Mouse (Mus musculus): Measurements from ENCODE around the gene Als2cr12. TPM values are rescaled to one million over a fixed set of nuclear protein-coding genes. Genes with fewer than 3 reads are reported as not detected.

The Als2cr12 gene
- polyA plus RNA-seq, 1 experiment from 2014 or later: not detected

GRCm38 (mm10) chr1:58720090-58720489 is 24.3 kb upstream of the Als2cr12 start:
- Histone ChIP-seq H3K36me3 (ENCODE audit: insufficient read depth, low read length) (peaks cover 10% of the 10 kb centered on the region), H3K9me3 (ENCODE audit: low read length) (no peaks in the 10 kb centered on the region), H3K4me3 (ENCODE audit: low read length) (no peak overlapping the region), H3K4me1 (ENCODE audit: insufficient read depth, low read length) (peaks cover 30% of the 10 kb centered on the region), H3K9ac (replicated peaks; ENCODE audit: low read length) (no peak overlapping the region), H3K27me3 (ENCODE audit: insufficient read depth, low read length) (no peaks in the 10 kb centered on the region), H3K4me2 (replicated peaks; ENCODE audit: low read depth, low read length) (no peak overlapping the region), H3K27ac (ENCODE audit: low read length) (no peak overlapping the region)
- no peak for ATAC-seq (ENCODE audit: low FRiP score, low TSS enrichment)
- WGBS: 87% methylated on average over 8 of the region's 8 CpGs

- Histone ChIP-seq H3K4me2 (replicated peaks; ENCODE audit: low read depth, low read length) (no peak overlapping the region), H3K27me3 (ENCODE audit: insufficient read depth, low read length) (no peaks in the 10 kb centered on the region), H3K27ac (ENCODE audit: low read length) (no peak overlapping the region), H3K9me3 (ENCODE audit: low read length) (no peaks in the 10 kb centered on the region), H3K4me1 (ENCODE audit: insufficient read depth, low read length) (peaks cover 36% of the 10 kb centered on the region), H3K36me3 (ENCODE audit: insufficient read depth, low read length) (peaks cover 11% of the 10 kb centered on the region), H3K4me3 (ENCODE audit: low read length) (no peak overlapping the region), H3K9ac (replicated peaks; ENCODE audit: low read length) (no peak overlapping the region)
- no peak for ATAC-seq (ENCODE audit: low FRiP score, low TSS enrichment)
- WGBS: 72% methylated on average over 7 of the region's 7 CpGs
Measured at GRCm38 (mm10) chr1:58719356-58719945, 23.7 kb upstream of the Als2cr12 start.

- Histone ChIP-seq H3K4me2 (replicated peaks; ENCODE audit: low read depth, low read length) (no peak overlapping the region), H3K4me3 (ENCODE audit: low read length) (no peak overlapping the region), H3K36me3 (ENCODE audit: insufficient read depth, low read length) (peaks cover 11% of the 10 kb centered on the region), H3K9me3 (ENCODE audit: low read length) (no peaks in the 10 kb centered on the region), H3K9ac (replicated peaks; ENCODE audit: low read length) (no peak overlapping the region), H3K27ac (ENCODE audit: low read length) (no peak overlapping the region), H3K27me3 (ENCODE audit: insufficient read depth, low read length) (no peaks in the 10 kb centered on the region), H3K4me1 (ENCODE audit: insufficient read depth, low read length) (peaks cover 24% of the 10 kb centered on the region)
- 91% methylated on average over 8 of the region's 8 CpGs for WGBS
- no peak for ATAC-seq (ENCODE audit: low FRiP score, low TSS enrichment)
Measured at GRCm38 (mm10) chr1:58717589-58718270, 21.9 kb upstream of the Als2cr12 start.

GRCm38 (mm10) chr1:58716883-58717220 is 21.1 kb upstream of the Als2cr12 start:
- Histone ChIP-seq H3K36me3 (ENCODE audit: insufficient read depth, low read length) (peaks cover 10% of the 10 kb centered on the region), H3K4me1 (ENCODE audit: insufficient read depth, low read length) (peaks cover 21% of the 10 kb centered on the region), H3K4me2 (replicated peaks; ENCODE audit: low read depth, low read length) (no peak overlapping the region), H3K9ac (replicated peaks; ENCODE audit: low read length) (no peak overlapping the region), H3K4me3 (ENCODE audit: low read length) (no peak overlapping the region), H3K27me3 (ENCODE audit: insufficient read depth, low read length) (no peaks in the 10 kb centered on the region), H3K9me3 (ENCODE audit: low read length) (no peaks in the 10 kb centered on the region), H3K27ac (ENCODE audit: low read length) (peak overlapping the region; percentile 76; the same call in 1 of the 2 replicates)
- 95% methylated on average over 4 of the region's 4 CpGs for WGBS
- ATAC-seq (ENCODE audit: low FRiP score, low TSS enrichment): no peak

- WGBS: 29% methylated on average over 7 of the region's 7 CpGs
- H3K9ac ChIP-seq (replicated peaks; ENCODE audit: low read length): peak overlapping the region; percentile 35; the same call in 1 of the 2 replicates
- peak overlapping the region; percentile 75 for H3K4me2 ChIP-seq (replicated peaks; ENCODE audit: low read depth, low read length)
- peak overlapping the region; percentile 19 for H3K4me3 ChIP-seq (ENCODE audit: low read length)
- no peaks in the 10 kb centered on the region for H3K27me3 ChIP-seq (ENCODE audit: insufficient read depth, low read length)
- H3K27ac ChIP-seq (ENCODE audit: low read length): peak overlapping the region; percentile 76
- peaks cover 10% of the 10 kb centered on the region for H3K36me3 ChIP-seq (ENCODE audit: insufficient read depth, low read length)
- H3K4me1 ChIP-seq (ENCODE audit: insufficient read depth, low read length): peaks cover 21% of the 10 kb centered on the region
- no peak for ATAC-seq (ENCODE audit: low FRiP score, low TSS enrichment)
- no peaks in the 10 kb centered on the region for H3K9me3 ChIP-seq (ENCODE audit: low read length)
Measured at GRCm38 (mm10) chr1:58716162-58716882, 20.5 kb upstream of the Als2cr12 start.

- H3K4me3 ChIP-seq (ENCODE audit: low read length): no peak overlapping the region; the same call in 1 of the 2 replicates
- peaks cover 10% of the 10 kb centered on the region for H3K36me3 ChIP-seq (ENCODE audit: insufficient read depth, low read length)
- no peak for ATAC-seq (ENCODE audit: low FRiP score, low TSS enrichment)
- no peaks in the 10 kb centered on the region for H3K9me3 ChIP-seq (ENCODE audit: low read length)
- H3K9ac ChIP-seq (replicated peaks; ENCODE audit: low read length): no peak overlapping the region
- H3K27ac ChIP-seq (ENCODE audit: low read length): peak overlapping the region; percentile 76
- H3K4me1 ChIP-seq (ENCODE audit: insufficient read depth, low read length): peaks cover 27% of the 10 kb centered on the region
- H3K27me3 ChIP-seq (ENCODE audit: insufficient read depth, low read length): no peaks in the 10 kb centered on the region
- H3K4me2 ChIP-seq (replicated peaks; ENCODE audit: low read depth, low read length): peak overlapping the region; percentile 75
Measured at GRCm38 (mm10) chr1:58715536-58715935, 19.7 kb upstream of the Als2cr12 start.

GRCm38 (mm10) chr1:58714361-58714760 is 18.6 kb upstream of the Als2cr12 start:
- ATAC-seq (ENCODE audit: low FRiP score, low TSS enrichment): no peak
- peak overlapping the region; percentile 100; the same call in 1 of the 2 replicates for H3K27ac ChIP-seq (ENCODE audit: low read length)
- 50% methylated on average over 1 of the region's 1 CpGs for WGBS
- H3K4me1 ChIP-seq (ENCODE audit: insufficient read depth, low read length): peaks cover 28% of the 10 kb centered on the region
- H3K4me2 ChIP-seq (replicated peaks; ENCODE audit: low read depth, low read length): peak overlapping the region; percentile 75
- H3K4me3 ChIP-seq (ENCODE audit: low read length): peak overlapping the region; percentile 85
- no peaks in the 10 kb centered on the region for H3K27me3 ChIP-seq (ENCODE audit: insufficient read depth, low read length)
- peak overlapping the region; percentile 96 for H3K9ac ChIP-seq (replicated peaks; ENCODE audit: low read length)
- H3K36me3 ChIP-seq (ENCODE audit: insufficient read depth, low read length): peaks cover 10% of the 10 kb centered on the region
- no peaks in the 10 kb centered on the region for H3K9me3 ChIP-seq (ENCODE audit: low read length)

- H3K4me1 ChIP-seq (ENCODE audit: insufficient read depth, low read length): peaks cover 28% of the 10 kb centered on the region
- WGBS: 28% methylated on average over 4 of the region's 4 CpGs
- no peaks in the 10 kb centered on the region for H3K9me3 ChIP-seq (ENCODE audit: low read length)
- no peak for ATAC-seq (ENCODE audit: low FRiP score, low TSS enrichment)
- peak overlapping the region; percentile 75 for H3K4me2 ChIP-seq (replicated peaks; ENCODE audit: low read depth, low read length)
- peak overlapping the region; percentile 100 for H3K27ac ChIP-seq (ENCODE audit: low read length)
- peak overlapping the region; percentile 85 for H3K4me3 ChIP-seq (ENCODE audit: low read length)
- peak overlapping the region; percentile 96 for H3K9ac ChIP-seq (replicated peaks; ENCODE audit: low read length)
- H3K36me3 ChIP-seq (ENCODE audit: insufficient read depth, low read length): peaks cover 10% of the 10 kb centered on the region
- H3K27me3 ChIP-seq (ENCODE audit: insufficient read depth, low read length): no peaks in the 10 kb centered on the region
Measured at GRCm38 (mm10) chr1:58713893-58714231, 18.1 kb upstream of the Als2cr12 start.

- peak overlapping the region; percentile 100 for H3K27ac ChIP-seq (ENCODE audit: low read length)
- 2% methylated on average over 31 of the region's 31 CpGs for WGBS
- peak overlapping the region; percentile 96 for H3K9ac ChIP-seq (replicated peaks; ENCODE audit: low read length)
- H3K36me3 ChIP-seq (ENCODE audit: insufficient read depth, low read length): peaks cover 10% of the 10 kb centered on the region
- peaks cover 28% of the 10 kb centered on the region for H3K4me1 ChIP-seq (ENCODE audit: insufficient read depth, low read length)
- H3K9me3 ChIP-seq (ENCODE audit: low read length): no peaks in the 10 kb centered on the region
- peak overlapping the region; percentile 75 for H3K4me2 ChIP-seq (replicated peaks; ENCODE audit: low read depth, low read length)
- H3K4me3 ChIP-seq (ENCODE audit: low read length): peak overlapping the region; percentile 85
- peak; percentile 28; the same call in 1 of the 2 replicates for ATAC-seq (ENCODE audit: low FRiP score, low TSS enrichment)
- no peaks in the 10 kb centered on the region for H3K27me3 ChIP-seq (ENCODE audit: insufficient read depth, low read length)
Measured at GRCm38 (mm10) chr1:58713081-58713892, 17.5 kb upstream of the Als2cr12 start.

Measured in kidney, embryonic 16.5 days (tissue).